Comparison of ENCODE assay signal across 8 mouse cellular contexts in the genomic region with DNA sequence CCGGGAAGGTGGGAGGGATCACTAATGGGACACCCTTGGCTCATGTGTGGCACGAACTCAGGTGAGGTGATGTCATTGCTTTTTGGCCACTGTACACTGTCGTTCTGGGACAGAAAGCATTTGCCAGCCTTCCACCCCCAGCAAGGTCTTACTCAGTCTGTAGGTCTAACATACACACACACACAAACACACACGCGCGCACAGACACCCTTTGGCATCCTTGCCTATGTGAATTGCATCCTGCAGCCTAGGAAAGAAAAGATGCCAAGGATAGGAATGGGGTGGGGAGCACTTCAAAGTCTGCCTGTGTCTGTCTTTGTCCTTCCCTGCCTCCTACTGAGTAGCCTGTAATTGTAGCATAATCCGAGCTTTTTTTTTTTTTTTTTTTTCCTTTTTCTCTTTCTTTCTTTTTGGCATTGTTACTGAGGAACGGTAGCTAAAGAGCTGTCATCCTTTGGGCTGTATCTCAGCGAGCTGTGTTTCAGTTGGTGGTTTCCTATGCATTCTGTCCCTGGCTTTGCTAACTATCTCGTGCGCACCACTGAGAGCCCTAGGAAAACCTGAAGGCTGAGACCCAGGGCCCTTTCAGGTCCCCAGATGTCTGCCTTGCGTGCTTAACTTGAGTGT. TPM values are rescaled to one million over a fixed set of nuclear protein-coding genes. Genes with fewer than 3 reads are reported as not detected.
A peak's percentile ranks its signal among the peaks of the same experiment; 100 is the strongest.
DNase-seq lines count a peak whose midpoint lies in the region; ATAC-seq lines count a peak whose summit lies in the region.
"Had no signal": no experiment of that assay in that cellular context is flagged by ENCODE, and none has a peak within 500 bp of the region (broad histone marks: within the 10 kb centered on the region; RNA-seq: fewer than 3 reads in every experiment).

No protein-coding gene starts in this region.

- no peak for DNase-seq in lung, postnatal 36 days
- DNase-seq in embryonic facial prominence, embryonic 14.5 days (ENCODE audit: low spot score) = no peak
- no peak for DNase-seq in intestine, embryonic 14.5 days (ENCODE audit: low spot score)
- no peak for DNase-seq in retina, postnatal 1 day
- no peak for DNase-seq in retina, embryonic 14.5 days (ENCODE audit: low spot score)
- DNase-seq: thymus, postnatal 4 days had no signal

- no peak for ATAC-seq in lung, embryonic 15.5 days (ENCODE audit: borderline replicate concordance, extremely low read depth, low FRiP score, low TSS enrichment)
- ATAC-seq in embryonic facial prominence, embryonic 14.5 days (ENCODE audit: low read depth) = no peak
- ATAC-seq in intestine, embryonic 14.5 days (replicated peaks; ENCODE audit: low FRiP score, low TSS enrichment, low read depth) = no peak
- ATAC-seq in stomach, embryonic 15.5 days (ENCODE audit: insufficient read depth, low FRiP score, low read depth) = no peak

- no peak overlapping the region for H3K9ac ChIP-seq in lung, embryonic 15.5 days
- no peak overlapping the region for H3K9ac ChIP-seq in embryonic facial prominence, embryonic 14.5 days (ENCODE audit: low read depth, low read length)
- no peak overlapping the region for H3K9ac ChIP-seq in intestine, embryonic 14.5 days (ENCODE audit: low read length)
- H3K9ac ChIP-seq in stomach, embryonic 15.5 days = no peak overlapping the region

- H3K4me3 ChIP-seq in lung, embryonic 15.5 days = no peak overlapping the region
- H3K4me3 ChIP-seq in embryonic facial prominence, embryonic 14.5 days (ENCODE audit: low read depth, low read length) = no peak overlapping the region
- no peak overlapping the region for H3K4me3 ChIP-seq in intestine, embryonic 14.5 days (ENCODE audit: low read depth, low read length)
- no peak overlapping the region for H3K4me3 ChIP-seq in stomach, embryonic 15.5 days (replicated peaks)

- peaks cover 78% of the 10 kb centered on the region for H3K4me1 ChIP-seq in lung, embryonic 15.5 days
- peaks cover 61% of the 10 kb centered on the region for H3K4me1 ChIP-seq in embryonic facial prominence, embryonic 14.5 days (ENCODE audit: control insufficient read depth, insufficient read depth, low read length)
- peaks cover 57% of the 10 kb centered on the region for H3K4me1 ChIP-seq in intestine, embryonic 14.5 days (replicated peaks; ENCODE audit: control insufficient read depth, insufficient read depth, low read length)
- H3K4me1 ChIP-seq in stomach, embryonic 15.5 days = peaks cover 65% of the 10 kb centered on the region

- no peaks in the 10 kb centered on the region for H3K27me3 ChIP-seq in lung, embryonic 15.5 days
- H3K27me3 ChIP-seq in embryonic facial prominence, embryonic 14.5 days (replicated peaks; ENCODE audit: control insufficient read depth, insufficient read depth, low read length) = no peaks in the 10 kb centered on the region
- no peaks in the 10 kb centered on the region for H3K27me3 ChIP-seq in intestine, embryonic 14.5 days (replicated peaks; ENCODE audit: control insufficient read depth, insufficient read depth, low read length)
- H3K27me3 ChIP-seq in stomach, embryonic 15.5 days (replicated peaks) = no peaks in the 10 kb centered on the region

- 50% methylated on average over 12 of the region's 12 CpGs for WGBS in lung, embryonic 15.5 days
- 31% methylated on average over 12 of the region's 12 CpGs for WGBS in embryonic facial prominence, embryonic 14.5 days
- 49% methylated on average over 12 of the region's 12 CpGs for WGBS in intestine, embryonic 14.5 days
- 50% methylated on average over 12 of the region's 12 CpGs for WGBS in stomach, embryonic 15.5 days

- peak overlapping the region; percentile 52 for H3K27ac ChIP-seq in lung, embryonic 15.5 days
- peak overlapping the region; percentile 62 for H3K27ac ChIP-seq in embryonic facial prominence, embryonic 14.5 days (replicated peaks; ENCODE audit: low read depth, low read length)
- H3K27ac ChIP-seq in intestine, embryonic 14.5 days (ENCODE audit: low read depth) = peak overlapping the region; percentile 55; the same call in 1 of the 2 replicates
- peak overlapping the region; percentile 79 for H3K27ac ChIP-seq in stomach, embryonic 15.5 days

- no peak overlapping the region for H3K4me2 ChIP-seq in lung, embryonic 15.5 days
- H3K4me2 ChIP-seq in embryonic facial prominence, embryonic 14.5 days (ENCODE audit: low read depth, low read length) = peak overlapping the region; percentile 85
- 0 out of 2 replicates have a peak overlapping the region, but pooled peaks have one; percentile 1 for H3K4me2 ChIP-seq in intestine, embryonic 14.5 days (ENCODE audit: low read length)
- H3K4me2 ChIP-seq in stomach, embryonic 15.5 days = peak overlapping the region; percentile 23; the same call in 1 of the 2 replicates

- H3K36me3 ChIP-seq in lung, embryonic 15.5 days = peaks cover 11% of the 10 kb centered on the region
- H3K36me3 ChIP-seq in embryonic facial prominence, embryonic 14.5 days (ENCODE audit: control insufficient read depth, insufficient read depth, low read length) = peaks cover 12% of the 10 kb centered on the region
- H3K36me3 ChIP-seq in intestine, embryonic 14.5 days (ENCODE audit: control insufficient read depth, insufficient read depth, low read length) = peaks cover 11% of the 10 kb centered on the region
- 0 out of 2 replicates have a peak, but pooled peaks cover 5% of the 10 kb centered on the region for H3K36me3 ChIP-seq in stomach, embryonic 15.5 days

- H3K9me3 ChIP-seq in lung, embryonic 15.5 days = no peaks in the 10 kb centered on the region
- no peaks in the 10 kb centered on the region for H3K9me3 ChIP-seq in embryonic facial prominence, embryonic 14.5 days (ENCODE audit: control insufficient read depth, low read length)
- no peaks in the 10 kb centered on the region for H3K9me3 ChIP-seq in intestine, embryonic 14.5 days (ENCODE audit: control insufficient read depth, low read length)
- no peaks in the 10 kb centered on the region for H3K9me3 ChIP-seq in stomach, embryonic 15.5 days

RNA-seq across cellular contexts. Expression of gene Itm2c, which starts 4.8 kb away (rescaled TPM):
- 208 and 219 TPM in 2 replicates for polyA plus RNA-seq in lung, embryonic 15.5 days (2015; fragmentation: Nextera tagmentation; extraction: Ambion mirVana)
- 158 and 177 TPM in 2 replicates for polyA plus RNA-seq in embryonic facial prominence, embryonic 14.5 days (2014; fragmentation: Nextera tagmentation; extraction: Ambion mirVana)
- 92.0 and 96.7 TPM in 2 replicates for polyA plus RNA-seq in intestine, embryonic 14.5 days (2014; fragmentation: Nextera tagmentation; extraction: Ambion mirVana)
- 165 and 178 TPM in 2 replicates for polyA plus RNA-seq in stomach, embryonic 15.5 days (2015; fragmentation: Nextera tagmentation; extraction: Ambion mirVana)

RNA-seq across cellular contexts. Expression of gene 4933407L21Rik, which starts 29.4 kb away (rescaled TPM):
- polyA plus RNA-seq in lung, embryonic 15.5 days (2015; fragmentation: Nextera tagmentation; extraction: Ambion mirVana) = 0.14 and 0.47 TPM in 2 replicates
- 0.43 and 0.54 TPM in 2 replicates for polyA plus RNA-seq in embryonic facial prominence, embryonic 14.5 days (2014; fragmentation: Nextera tagmentation; extraction: Ambion mirVana)
- 0.28 TPM in 1 of 2 replicates, not detected in the other for polyA plus RNA-seq in intestine, embryonic 14.5 days (2014; fragmentation: Nextera tagmentation; extraction: Ambion mirVana)
- polyA plus RNA-seq in stomach, embryonic 15.5 days (2015; fragmentation: Nextera tagmentation; extraction: Ambion mirVana) = 0.39 and 0.58 TPM in 2 replicates
